Mouse (Mus musculus): ENCODE measurements around the gene Bbs12.

Bbs12 gene

GRCm38 (mm10) chr3:37325317-37326112 is 13.2 kb downstream of the Bbs12 start:
- DNase-seq (ENCODE audit: low read depth, low spot score): no peak

DNA sequence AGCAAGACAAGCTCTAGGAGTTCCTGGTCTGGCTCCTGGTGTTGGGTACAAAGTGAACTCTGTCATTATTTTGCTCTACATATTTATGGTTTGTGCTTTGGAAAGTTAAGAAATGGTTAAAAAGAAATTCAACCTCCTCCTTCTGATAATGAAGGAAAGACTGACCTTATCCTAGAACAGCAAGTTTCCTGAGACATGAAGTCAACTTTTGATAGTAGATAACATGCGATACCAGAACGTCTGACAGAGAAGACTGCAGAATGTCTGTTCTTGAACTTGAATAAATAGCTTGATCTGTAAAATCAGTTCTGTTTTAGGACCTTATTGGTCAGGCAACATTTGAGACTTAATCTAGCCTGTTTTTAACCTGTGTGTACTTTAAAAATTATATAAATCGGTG is 14.3 kb downstream of the Bbs12 start:
- no peak for DNase-seq (ENCODE audit: low read depth, low spot score)

DNA sequence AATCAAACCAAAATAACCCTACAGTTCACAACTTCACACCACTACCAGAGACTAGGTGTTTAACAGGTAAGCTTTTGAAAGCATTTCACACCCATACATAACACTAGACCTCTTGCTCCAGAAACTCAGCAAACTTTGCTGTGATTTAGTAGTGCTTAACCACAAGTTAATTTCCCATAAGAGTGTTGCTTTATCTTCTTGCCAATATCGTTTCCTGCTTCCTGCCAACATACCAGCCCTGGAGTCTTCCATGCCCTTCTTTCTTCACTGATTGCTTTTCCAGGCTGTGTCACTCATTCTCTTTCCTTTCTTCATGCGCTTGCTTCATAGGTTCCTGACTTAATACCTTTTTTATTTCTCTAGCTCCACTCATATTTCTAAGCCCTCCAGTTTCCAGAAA is 16.1 kb downstream of the Bbs12 start:
- no peak for DNase-seq (ENCODE audit: low read depth, low spot score)

DNA sequence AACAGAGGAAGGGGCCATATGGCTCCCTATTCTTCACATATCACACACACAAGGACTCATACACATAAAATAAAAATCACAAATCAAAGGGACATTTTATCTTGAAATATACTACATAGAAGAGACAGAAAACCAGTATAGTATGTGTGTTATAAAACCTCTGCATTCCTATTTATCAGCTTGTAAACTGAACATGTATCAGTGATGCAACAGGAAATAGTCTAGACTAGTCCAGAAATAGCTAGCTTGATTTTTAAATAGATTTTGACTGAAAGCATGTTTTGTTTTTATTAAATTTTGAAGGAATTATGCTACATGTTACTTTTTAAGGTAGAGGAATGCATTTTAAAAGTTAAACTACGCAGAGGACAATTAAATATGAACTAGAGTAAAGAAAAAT is 17.6 kb downstream of the Bbs12 start:
- no peak for DNase-seq (ENCODE audit: low read depth, low spot score)

- no peak for DNase-seq (ENCODE audit: low read depth, low spot score)
These were observed 19.7 kb downstream of the Bbs12 start for GRCm38 (mm10) chr3:37331999-37332449.

DNA sequence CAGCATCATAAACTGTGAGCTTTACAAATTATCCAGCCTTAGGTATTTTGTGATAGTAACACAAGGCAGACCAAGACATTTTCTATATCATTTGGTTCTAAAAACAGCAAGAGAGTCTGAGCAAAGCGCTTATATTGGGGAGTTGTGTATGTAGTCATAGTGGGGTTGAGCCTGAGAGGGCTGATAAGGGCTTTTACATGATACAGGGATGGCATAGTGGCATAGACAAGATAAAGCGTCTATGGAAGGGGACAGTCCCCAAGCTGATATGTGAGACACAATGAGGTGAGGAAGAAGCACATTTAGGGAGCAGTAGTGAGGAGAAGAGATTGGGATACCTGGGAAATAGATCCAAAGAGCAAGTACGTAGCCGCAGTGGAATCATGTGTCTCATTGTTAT is 21.7 kb downstream of the Bbs12 start:
- no peak for DNase-seq (ENCODE audit: low read depth, low spot score)

DNA sequence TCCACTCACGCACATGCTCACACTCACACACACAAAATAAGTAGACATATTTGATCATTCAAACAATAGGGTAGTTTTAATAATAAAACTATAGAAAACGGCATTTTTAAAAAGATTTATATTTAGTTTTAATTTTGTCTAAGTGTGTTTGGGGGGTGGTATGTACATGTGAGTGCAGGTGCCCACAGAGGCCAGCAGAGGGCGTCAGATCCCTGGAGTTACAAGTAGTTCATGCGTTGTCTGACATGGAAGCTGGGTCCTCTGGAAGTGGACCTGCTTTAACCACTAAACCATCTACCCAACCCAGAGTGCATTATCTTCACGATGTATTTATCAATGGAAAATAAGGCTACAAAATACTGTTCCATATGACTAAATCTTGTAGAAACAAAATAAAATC is 28.8 kb downstream of the Bbs12 start:
- DNase-seq (ENCODE audit: low read depth, low spot score): no peak

DNA sequence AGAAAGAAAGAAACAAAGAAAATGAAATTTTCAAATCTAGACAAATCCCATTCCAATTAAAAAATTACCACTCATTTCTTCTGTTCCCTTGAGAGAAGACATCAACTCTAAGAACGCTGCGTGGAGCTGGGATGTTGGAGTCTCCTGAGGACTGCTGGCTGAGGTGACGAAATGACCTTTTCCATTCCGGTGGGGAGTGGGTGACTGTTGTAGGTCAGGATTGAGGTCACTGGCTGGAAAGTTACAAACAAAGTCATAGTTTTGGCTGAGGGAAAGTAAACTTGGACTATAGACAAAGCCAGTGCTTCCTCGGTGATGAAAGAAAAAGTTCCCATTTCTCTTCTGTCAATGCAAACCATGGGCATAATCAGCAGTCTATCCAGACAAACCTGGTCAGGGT is 30.5 kb downstream of the Bbs12 start:
- DNase-seq (ENCODE audit: low read depth, low spot score): no peak

- no peak for DNase-seq (ENCODE audit: low read depth, low spot score)
These were observed 35.3 kb downstream of the Bbs12 start for GRCm38 (mm10) chr3:37347671-37348070.

GRCm38 (mm10) chr3:37348221-37349165 is 36.1 kb downstream of the Bbs12 start, which contains the start of gene Fgf2:
Gene Fgf2, plus strand, starts transcription at chr3:37348346.
- no peak for DNase-seq (ENCODE audit: low read depth, low spot score)

DNA sequence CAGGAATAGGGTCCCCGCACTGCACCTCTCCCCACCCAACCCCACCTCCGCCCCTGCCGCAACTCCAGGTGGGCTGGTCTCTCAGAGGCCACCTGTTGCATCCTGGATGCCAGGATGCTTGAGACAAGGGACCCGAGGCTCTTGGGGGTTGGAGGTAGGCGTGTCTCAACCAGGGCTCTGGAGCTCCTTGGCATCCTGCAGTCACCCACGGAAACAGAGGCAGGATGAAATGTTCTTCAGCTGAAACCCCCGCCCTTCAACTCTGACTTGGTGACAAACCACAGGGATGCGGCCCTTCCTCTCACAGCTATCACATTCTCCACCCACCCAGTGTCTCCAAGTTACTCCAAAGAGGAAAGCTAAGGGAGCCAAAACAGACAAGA is 36.8 kb downstream of the Bbs12 start:
- no peak for DNase-seq (ENCODE audit: low read depth, low spot score)

- DNase-seq (ENCODE audit: low read depth, low spot score): no peak
These were observed 38.0 kb downstream of the Bbs12 start for GRCm38 (mm10) chr3:37350386-37350785.

- no peak for DNase-seq (ENCODE audit: low read depth, low spot score)
These were observed 41.7 kb downstream of the Bbs12 start for GRCm38 (mm10) chr3:37353951-37354481.

- DNase-seq (ENCODE audit: low read depth, low spot score): no peak
These were observed 42.4 kb downstream of the Bbs12 start for GRCm38 (mm10) chr3:37354737-37355136.

GRCm38 (mm10) chr3:37360729-37361128 is 48.4 kb downstream of the Bbs12 start:
- no peak for DNase-seq (ENCODE audit: low read depth, low spot score)

GRCm38 (mm10) chr3:37365144-37365543 is 52.8 kb downstream of the Bbs12 start:
- no peak for DNase-seq (ENCODE audit: low read depth, low spot score)

- no peak for DNase-seq (ENCODE audit: low read depth, low spot score)
These were observed 53.6 kb downstream of the Bbs12 start for GRCm38 (mm10) chr3:37365976-37366375.

- DNase-seq (ENCODE audit: low read depth, low spot score): no peak
These were observed 54.2 kb downstream of the Bbs12 start for GRCm38 (mm10) chr3:37366381-37367053.

GRCm38 (mm10) chr3:37370407-37370806 is 58.1 kb downstream of the Bbs12 start:
- DNase-seq (ENCODE audit: low read depth, low spot score): no peak
